Mouse (Mus musculus): ENCODE measurements around the gene Ube2h.

- no peak for TF ChIP-seq CTCF (IDR thresholded peaks at IDR 0.05; ENCODE audit: control insufficient read depth, insufficient read depth, insufficient replicate concordance, low read depth, low read length)
- TF ChIP-seq POLR2A (IDR thresholded peaks at IDR 0.05; ENCODE audit: control insufficient read depth, low read depth, low read length), result no peak
Measured at GRCm38 (mm10) chr6:30175918-30176421, 128.4 kb downstream of the Ube2h start.
